Mouse (Mus musculus): ENCODE results near the gene Cideb.

The Cideb gene

DNA sequence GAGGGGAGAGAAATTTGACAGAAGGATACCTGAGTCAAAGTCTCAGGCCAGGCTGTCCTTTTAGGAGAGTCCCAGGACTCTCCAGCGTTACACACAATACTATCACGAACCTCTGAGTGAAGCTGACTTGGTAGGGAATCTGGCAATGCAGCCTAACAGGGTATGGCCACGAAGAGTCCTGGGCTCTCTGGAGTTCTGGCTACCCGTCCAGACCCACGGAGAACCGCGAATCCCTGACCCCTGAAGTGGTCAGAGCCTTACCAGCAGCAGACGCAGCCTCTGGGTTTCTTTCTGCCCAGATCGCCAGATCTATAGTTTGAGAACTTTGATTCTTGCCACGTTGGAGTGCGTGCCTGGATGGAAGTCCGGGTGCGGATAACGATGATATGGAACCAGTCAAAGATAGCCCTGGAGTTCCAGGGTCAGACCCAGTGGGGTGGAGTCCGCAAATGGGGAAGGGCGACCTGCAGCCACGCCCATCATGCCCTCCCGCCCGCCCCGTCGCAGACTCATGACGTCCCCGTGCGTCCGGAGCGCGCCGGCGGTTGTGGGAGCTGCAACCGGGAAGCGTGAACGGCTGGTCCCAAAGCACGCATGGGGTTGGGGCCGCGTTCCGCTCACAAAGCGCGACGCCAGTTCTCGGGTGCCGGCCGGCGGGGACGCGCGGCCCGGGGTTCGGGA lies 12.9 kb downstream of the Cideb start, which contains the start of the genes Dhrs1 and Nop9:
Gene Dhrs1 (minus strand): TSS at position 511 of the 681 bp plus-strand sequence.
Gene Nop9 (plus strand): TSS at position 514 of the 681 bp plus-strand sequence.
- H3K36me3 ChIP-seq (ENCODE audit: control insufficient read depth, insufficient read depth, low read length, poor library complexity, severe bottlenecking) = peaks cover 12% of the 10 kb centered on the region
- DNase-seq (ENCODE audit: low read depth, low spot score) = peak; percentile 86
- no peaks in the 10 kb centered on the region for H3K27me3 ChIP-seq (ENCODE audit: control insufficient read depth, insufficient read depth, low read length, poor library complexity, severe bottlenecking)

DNA sequence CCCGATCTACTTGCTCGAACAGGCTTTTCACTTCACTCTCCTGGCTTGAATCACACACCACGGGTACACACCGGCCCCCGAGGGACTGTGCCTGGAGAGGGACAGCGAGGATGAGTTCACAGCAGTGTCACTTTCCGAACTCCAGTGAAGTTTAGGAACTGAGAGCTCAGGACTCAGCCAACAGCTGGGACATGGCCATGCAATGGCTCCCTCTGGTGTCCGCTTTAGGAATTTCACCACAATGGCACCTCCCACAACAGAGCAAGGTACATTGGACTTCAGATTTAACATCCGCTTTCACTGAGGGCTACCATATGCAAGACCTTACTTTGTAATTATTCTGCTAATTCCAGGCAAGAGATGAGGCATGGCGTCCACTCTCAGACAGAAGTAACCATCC lies 14.5 kb downstream of the Cideb start:
- Histone ChIP-seq H3K36me3 (ENCODE audit: control insufficient read depth, insufficient read depth, low read length, poor library complexity, severe bottlenecking) (peaks cover 5% of the 10 kb centered on the region), H3K27me3 (ENCODE audit: control insufficient read depth, insufficient read depth, low read length, poor library complexity, severe bottlenecking) (no peaks in the 10 kb centered on the region)
- peak; percentile 95 for DNase-seq (ENCODE audit: low read depth, low spot score)

- DNase-seq (ENCODE audit: low read depth, low spot score) = no peak
- H3K27me3 ChIP-seq (ENCODE audit: control insufficient read depth, insufficient read depth, low read length, poor library complexity, severe bottlenecking) = no peaks in the 10 kb centered on the region
- peaks cover 4% of the 10 kb centered on the region; the same call in 1 of the 2 replicates for H3K36me3 ChIP-seq (ENCODE audit: control insufficient read depth, insufficient read depth, low read length, poor library complexity, severe bottlenecking)
These were observed 21.1 kb downstream of the Cideb start for GRCm38 (mm10) chr14:55737086-55737687.

GRCm38 (mm10) chr14:55735758-55736157 lies 22.5 kb downstream of the Cideb start:
- no peak for DNase-seq (ENCODE audit: low read depth, low spot score)
- peaks cover 4% of the 10 kb centered on the region; the same call in 1 of the 2 replicates for H3K36me3 ChIP-seq (ENCODE audit: control insufficient read depth, insufficient read depth, low read length, poor library complexity, severe bottlenecking)
- H3K27me3 ChIP-seq (ENCODE audit: control insufficient read depth, insufficient read depth, low read length, poor library complexity, severe bottlenecking) = no peaks in the 10 kb centered on the region

DNA sequence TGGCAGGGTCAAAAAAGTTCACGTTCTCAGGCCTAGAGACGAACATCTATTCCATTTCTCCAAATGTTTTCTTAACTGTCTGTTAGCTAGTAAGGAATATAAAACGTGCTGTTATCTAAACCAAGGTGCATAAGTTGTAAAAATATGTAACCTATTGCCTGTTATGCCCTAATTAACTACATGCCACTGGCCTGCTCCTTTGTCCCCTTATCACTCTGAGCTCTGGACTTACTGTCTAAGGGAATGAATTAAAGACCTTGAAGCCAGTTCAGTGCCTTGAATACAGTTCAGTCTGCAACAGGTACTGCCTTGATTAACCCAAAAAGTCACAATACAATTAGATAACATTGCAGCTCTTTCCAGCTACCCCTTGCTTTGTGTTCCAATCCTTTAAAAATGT lies 22.9 kb downstream of the Cideb start:
- Histone ChIP-seq H3K27me3 (ENCODE audit: control insufficient read depth, insufficient read depth, low read length, poor library complexity, severe bottlenecking) (no peaks in the 10 kb centered on the region), H3K36me3 (ENCODE audit: control insufficient read depth, insufficient read depth, low read length, poor library complexity, severe bottlenecking) (peaks cover 2% of the 10 kb centered on the region; the same call in 1 of the 2 replicates)
- DNase-seq (ENCODE audit: low read depth, low spot score) = no peak

- Histone ChIP-seq H3K36me3 (ENCODE audit: control insufficient read depth, insufficient read depth, low read length, poor library complexity, severe bottlenecking) (peaks cover 2% of the 10 kb centered on the region; the same call in 1 of the 2 replicates), H3K27me3 (ENCODE audit: control insufficient read depth, insufficient read depth, low read length, poor library complexity, severe bottlenecking) (no peaks in the 10 kb centered on the region)
- no peak for DNase-seq (ENCODE audit: low read depth, low spot score)
These were observed 23.4 kb downstream of the Cideb start for GRCm38 (mm10) chr14:55734869-55735268.

DNA sequence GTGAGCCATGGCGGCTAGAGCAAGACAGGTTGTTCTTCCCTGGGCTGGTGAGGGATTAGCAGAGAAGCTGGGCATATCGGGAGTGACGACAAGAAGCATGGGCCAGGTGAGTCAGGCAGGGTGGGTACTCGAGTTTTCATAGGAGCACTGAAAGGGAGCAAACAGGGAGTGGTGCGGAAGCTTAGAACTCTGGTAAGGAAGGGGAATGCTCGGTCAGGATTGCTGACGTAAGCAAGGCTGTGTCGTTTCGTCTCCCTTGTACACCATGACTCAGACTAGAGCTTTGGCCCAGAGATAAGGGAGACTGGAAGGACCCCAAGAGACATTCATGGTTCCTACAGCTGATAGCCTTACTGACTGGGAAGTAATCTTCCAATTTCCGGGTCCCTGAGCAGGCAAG lies 24.4 kb downstream of the Cideb start:
- no peaks in the 10 kb centered on the region for H3K27me3 ChIP-seq (ENCODE audit: control insufficient read depth, insufficient read depth, low read length, poor library complexity, severe bottlenecking)
- DNase-seq (ENCODE audit: low read depth, low spot score) = no peak

DNA sequence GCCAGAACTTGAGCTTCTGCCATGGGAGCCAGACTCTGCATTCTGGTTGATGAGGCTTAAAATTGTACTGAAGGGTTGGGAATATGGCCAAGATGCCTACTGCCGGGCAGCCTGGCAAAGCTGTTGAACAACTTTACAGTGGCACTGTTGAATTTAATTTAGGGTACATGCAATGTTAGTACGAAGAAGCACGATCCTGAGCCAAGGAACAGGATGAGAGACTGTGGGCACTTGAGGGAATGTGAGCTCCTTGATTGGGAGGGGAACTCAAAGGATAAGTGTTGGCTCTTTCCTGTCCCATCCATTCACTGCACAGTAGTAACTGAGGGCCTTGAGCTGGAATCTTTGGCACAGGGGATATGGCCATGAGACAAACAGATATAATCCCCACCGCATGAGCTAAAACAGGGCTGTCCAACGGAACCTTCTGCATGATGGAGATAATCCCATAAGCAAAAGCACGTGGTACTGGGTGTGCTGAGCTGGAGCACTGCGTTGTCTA lies 27.7 kb downstream of the Cideb start:
- Histone ChIP-seq H3K27me3 (ENCODE audit: control insufficient read depth, insufficient read depth, low read length, poor library complexity, severe bottlenecking) (no peaks in the 10 kb centered on the region), H3K36me3 (ENCODE audit: control insufficient read depth, insufficient read depth, low read length, poor library complexity, severe bottlenecking) (no peaks in the 10 kb centered on the region)
- DNase-seq (ENCODE audit: low read depth, low spot score) = no peak

More for the DNA sequence above, 24.4 kb downstream of the Cideb start:
- peaks cover 2% of the 10 kb centered on the region; the same call in 1 of the 2 replicates for H3K36me3 ChIP-seq (ENCODE audit: control insufficient read depth, insufficient read depth, low read length, poor library complexity, severe bottlenecking)

GRCm38 (mm10) chr14:55730116-55730515 lies 28.1 kb downstream of the Cideb start:
- H3K27me3 ChIP-seq (ENCODE audit: control insufficient read depth, insufficient read depth, low read length, poor library complexity, severe bottlenecking) = no peaks in the 10 kb centered on the region
- no peaks in the 10 kb centered on the region for H3K36me3 ChIP-seq (ENCODE audit: control insufficient read depth, insufficient read depth, low read length, poor library complexity, severe bottlenecking)
- DNase-seq (ENCODE audit: low read depth, low spot score) = no peak

GRCm38 (mm10) chr14:55727889-55728685 lies 30.2 kb downstream of the Cideb start:
- Histone ChIP-seq H3K36me3 (ENCODE audit: control insufficient read depth, insufficient read depth, low read length, poor library complexity, severe bottlenecking) (no peaks in the 10 kb centered on the region), H3K27me3 (ENCODE audit: control insufficient read depth, insufficient read depth, low read length, poor library complexity, severe bottlenecking) (no peaks in the 10 kb centered on the region)
- DNase-seq (ENCODE audit: low read depth, low spot score) = peak; percentile 63

DNA sequence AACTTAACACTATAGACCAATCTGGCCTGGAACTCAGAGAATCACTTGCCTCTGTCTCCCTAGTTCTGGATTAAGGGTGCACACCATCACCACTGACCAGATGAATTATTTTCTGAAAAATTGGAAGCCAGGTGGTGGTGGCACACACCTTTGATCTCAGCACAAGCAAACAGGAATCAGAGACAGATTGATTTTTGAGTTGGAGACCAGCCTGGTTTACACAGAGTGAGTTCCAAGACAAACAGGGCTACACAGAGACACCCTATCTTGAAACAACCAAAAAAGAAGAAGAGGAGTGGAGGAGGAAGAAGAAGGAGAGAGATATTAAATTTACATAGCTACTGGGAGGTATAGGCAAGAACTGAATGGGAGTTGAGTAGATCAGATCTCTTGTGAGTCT lies 32.0 kb downstream of the Cideb start:
- no peak for DNase-seq (ENCODE audit: low read depth, low spot score)
- no peaks in the 10 kb centered on the region for H3K36me3 ChIP-seq (ENCODE audit: control insufficient read depth, insufficient read depth, low read length, poor library complexity, severe bottlenecking)
- H3K27me3 ChIP-seq (ENCODE audit: control insufficient read depth, insufficient read depth, low read length, poor library complexity, severe bottlenecking) = no peaks in the 10 kb centered on the region

GRCm38 (mm10) chr14:55724411-55724871 lies 33.8 kb downstream of the Cideb start:
- Histone ChIP-seq H3K36me3 (ENCODE audit: control insufficient read depth, insufficient read depth, low read length, poor library complexity, severe bottlenecking) (peaks cover 6% of the 10 kb centered on the region; the same call in 1 of the 2 replicates), H3K27me3 (ENCODE audit: control insufficient read depth, insufficient read depth, low read length, poor library complexity, severe bottlenecking) (no peaks in the 10 kb centered on the region)
- DNase-seq (ENCODE audit: low read depth, low spot score) = peak; percentile 93

DNA sequence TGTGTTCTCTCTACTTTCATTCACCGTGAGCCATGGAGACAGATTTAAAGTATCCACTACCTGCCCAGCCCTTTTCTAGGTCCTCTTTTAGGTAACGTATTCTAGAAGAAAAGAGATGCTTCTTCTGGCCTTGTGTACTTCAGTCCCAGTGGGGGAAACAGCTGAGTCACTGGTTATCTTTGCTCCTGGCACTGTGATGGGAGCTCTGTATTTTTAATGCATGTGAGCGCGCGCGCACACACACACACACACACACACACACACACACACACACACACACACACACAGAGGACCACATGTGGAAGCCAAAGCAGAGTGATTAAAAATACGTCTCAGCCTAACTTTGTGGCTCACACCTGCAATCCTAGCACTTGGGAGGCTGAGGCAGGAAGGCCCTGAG lies 34.8 kb downstream of the Cideb start:
- Histone ChIP-seq H3K36me3 (ENCODE audit: control insufficient read depth, insufficient read depth, low read length, poor library complexity, severe bottlenecking) (peaks cover 14% of the 10 kb centered on the region), H3K27me3 (ENCODE audit: control insufficient read depth, insufficient read depth, low read length, poor library complexity, severe bottlenecking) (no peaks in the 10 kb centered on the region)
- no peak for DNase-seq (ENCODE audit: low read depth, low spot score)

GRCm38 (mm10) chr14:55722438-55722945 lies 35.8 kb downstream of the Cideb start:
- DNase-seq (ENCODE audit: low read depth, low spot score) = no peak
- H3K36me3 ChIP-seq (ENCODE audit: control insufficient read depth, insufficient read depth, low read length, poor library complexity, severe bottlenecking) = peaks cover 21% of the 10 kb centered on the region

More at GRCm38 (mm10) chr14:55722438-55722945, 35.8 kb downstream of the Cideb start:
- no peaks in the 10 kb centered on the region for H3K27me3 ChIP-seq (ENCODE audit: control insufficient read depth, insufficient read depth, low read length, poor library complexity, severe bottlenecking)

Measured in splenic B cell, adult 2 months (primary cell).